Mouse (Mus musculus) fat pad, adult 2 months (tissue): ENCODE results near the gene Pitx2.

ENCODE experiments used
- DNase-seq: peaks from one replicate; pipeline ENCODE4 v3.0.0-alpha.2; 2011; ENCODE audit warnings: low read depth, low spot score; ENCODE audit errors: extremely low read depth

Pitx2 gene

DNA sequence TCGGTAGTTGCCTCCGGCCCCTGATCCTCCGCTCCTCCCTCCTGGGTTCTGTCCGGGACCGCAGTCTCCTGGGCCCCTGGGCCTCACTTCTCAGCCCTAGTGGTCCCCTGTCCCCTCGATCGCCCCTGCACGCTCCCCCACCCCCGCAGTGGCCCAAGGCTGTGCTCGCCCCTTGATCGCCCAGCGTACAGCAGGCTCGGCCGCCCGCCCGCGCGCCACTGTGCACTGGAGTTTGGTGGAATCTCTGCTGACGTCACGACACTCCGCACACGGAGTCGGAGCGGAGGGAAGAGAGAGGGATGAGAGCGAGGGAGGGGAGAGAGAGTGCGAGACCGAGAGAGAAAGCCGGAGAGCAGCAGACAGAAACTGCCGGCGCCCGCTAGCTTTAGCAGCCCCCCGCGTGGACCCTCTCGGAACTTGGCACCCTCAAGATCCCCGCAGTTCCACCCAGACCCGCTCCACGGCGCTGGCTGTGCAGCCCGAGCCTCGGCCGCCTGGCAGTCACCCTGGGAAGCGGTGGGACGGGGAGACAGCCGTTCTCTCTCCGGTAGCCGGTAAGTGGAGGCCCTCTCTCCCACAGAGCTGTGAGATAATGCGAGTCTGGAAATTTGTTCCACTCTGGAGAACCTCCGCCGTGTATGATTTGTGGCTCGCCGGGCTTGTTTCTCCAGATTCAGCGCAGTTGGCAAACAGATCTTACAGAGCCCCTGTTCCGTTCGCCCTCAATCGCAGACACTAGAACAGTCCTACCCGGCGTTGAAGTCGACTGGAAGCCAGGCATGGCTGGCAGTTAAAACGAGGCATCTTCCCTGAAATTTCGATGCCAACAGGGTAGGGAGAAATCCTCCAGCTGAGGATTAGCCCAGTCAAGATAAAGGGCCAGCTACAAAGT, at the start of gene Pitx2:
Gene Pitx2, plus strand, starts transcription at position 270 of the 892 bp plus-strand sequence.
- no peak for DNase-seq

DNA sequence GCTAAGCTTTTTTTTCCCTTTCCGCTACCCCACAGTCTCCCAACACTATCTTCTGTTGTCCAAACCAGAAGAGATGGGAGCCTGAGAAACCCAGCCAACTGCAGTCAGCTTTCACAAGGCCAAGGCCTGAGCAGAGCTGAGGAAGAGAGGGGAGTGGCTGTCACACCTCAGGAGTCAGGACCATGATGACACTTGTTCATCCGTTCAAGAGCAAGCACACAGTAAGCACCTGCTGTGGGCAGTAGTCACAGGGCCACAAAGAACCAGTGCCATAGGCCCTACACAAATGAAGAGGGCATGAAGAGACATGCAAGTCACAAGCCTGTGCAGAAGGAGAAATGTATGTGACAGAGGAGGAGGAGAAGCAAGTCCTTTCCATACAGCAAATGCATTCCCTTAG, 49.7 kb upstream of the Pitx2 start:
- no peak for DNase-seq

DNA sequence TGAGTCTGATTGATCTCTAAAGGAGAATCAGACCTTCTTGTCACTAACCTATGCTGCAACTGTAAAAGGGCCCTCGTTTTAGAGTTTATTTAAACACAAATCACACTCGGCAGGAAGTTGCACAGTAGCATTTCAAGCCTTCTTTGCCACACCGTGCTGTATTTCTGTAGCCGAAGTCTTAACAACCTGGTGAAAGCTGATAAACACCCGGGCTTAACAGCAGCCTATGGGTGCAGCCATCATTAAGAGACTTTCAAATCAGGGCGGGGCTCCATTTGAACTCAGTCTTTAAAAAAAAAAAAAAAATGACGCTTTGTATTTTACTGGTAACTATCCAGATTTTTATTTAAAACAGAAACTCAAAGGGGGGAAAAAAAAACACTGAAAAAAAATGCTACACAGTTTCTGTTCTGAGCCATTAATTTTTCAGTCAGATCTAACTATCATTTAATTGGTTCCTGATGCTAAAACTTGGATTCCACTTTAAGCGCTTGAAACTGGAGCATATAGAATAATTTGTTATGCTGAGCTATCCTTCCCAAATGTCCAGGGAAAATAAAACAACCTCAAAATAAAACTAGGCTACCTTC, 48.5 kb upstream of the Pitx2 start:
- no peak for DNase-seq

DNA sequence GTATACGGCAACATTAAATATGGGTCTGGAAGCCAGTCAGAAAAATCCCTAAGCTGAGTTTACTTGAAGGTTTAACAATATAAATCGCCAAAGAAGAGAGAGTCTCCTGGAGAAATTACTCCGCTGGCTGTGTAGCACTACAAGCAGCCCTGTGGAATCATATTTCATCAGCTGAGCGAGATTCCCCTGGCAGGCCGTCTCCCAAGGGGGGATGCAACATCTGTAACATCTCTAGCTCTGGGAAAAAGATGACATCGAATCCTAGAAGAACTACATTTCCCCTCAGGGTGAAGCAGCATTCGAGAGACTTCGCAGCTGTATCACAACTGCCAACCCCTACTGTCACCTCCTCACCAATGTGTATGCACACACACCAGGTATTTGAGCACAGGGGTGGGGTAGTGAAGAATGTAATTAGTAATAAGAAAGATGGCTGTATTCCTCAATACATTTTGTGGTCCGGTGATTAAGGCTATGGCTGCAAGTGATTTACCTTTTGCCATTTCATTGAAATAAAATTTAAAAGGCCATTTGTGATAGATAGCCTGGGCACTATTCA, 40.8 kb upstream of the Pitx2 start:
- DNase-seq = no peak

DNA sequence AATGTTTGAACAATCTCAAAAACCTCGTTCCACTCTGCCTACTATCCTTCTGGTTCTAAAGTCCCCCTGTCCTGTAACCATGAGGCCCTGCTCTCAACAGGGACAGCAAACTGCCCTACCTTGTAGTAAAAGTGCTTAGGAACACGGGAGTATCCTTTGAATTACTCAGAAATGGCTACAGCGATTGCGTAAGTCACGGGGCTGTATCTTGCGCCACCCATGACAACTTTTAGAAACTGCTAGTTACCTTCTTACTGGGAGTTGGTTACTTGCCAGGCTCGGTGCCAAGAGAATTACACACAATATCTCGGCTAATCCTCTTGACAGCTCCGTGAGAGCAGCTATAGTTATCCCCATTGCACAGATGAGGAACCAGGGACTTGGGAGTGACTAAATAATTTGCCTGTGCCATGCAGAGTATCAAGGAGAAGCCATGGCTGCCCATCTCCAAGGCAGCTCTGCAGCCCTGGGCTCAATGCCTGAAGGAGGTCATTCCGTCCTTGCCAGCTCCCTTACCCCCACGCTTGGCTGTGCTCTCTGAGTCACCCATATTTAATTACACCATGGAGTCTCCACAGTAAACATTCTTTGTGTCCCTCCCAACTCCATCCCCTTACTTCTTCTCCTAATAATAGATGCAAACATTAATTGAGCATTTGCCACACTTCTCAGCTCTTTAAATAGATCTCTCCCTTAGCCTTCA, 38.2 kb upstream of the Pitx2 start:
- peak; percentile 76 for DNase-seq

DNA sequence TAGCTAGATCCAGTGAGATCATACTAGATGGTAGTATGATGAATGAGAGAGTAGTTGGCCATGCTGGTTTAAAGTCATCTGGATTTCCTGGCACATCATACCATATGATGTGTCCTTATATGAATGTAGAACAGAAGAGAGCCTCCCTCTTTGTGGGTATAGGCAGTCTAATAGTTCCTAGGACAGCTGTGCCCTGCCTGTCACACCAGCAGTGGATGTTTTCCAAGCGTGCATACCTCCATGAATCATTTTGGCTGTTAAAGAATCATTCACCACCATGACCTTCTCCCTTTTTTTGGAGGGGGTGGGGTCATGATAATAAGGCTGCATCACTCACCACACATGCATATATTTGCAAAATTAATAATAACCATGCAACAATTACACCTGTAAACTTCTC, 35.4 kb upstream of the Pitx2 start:
- DNase-seq = no peak

DNA sequence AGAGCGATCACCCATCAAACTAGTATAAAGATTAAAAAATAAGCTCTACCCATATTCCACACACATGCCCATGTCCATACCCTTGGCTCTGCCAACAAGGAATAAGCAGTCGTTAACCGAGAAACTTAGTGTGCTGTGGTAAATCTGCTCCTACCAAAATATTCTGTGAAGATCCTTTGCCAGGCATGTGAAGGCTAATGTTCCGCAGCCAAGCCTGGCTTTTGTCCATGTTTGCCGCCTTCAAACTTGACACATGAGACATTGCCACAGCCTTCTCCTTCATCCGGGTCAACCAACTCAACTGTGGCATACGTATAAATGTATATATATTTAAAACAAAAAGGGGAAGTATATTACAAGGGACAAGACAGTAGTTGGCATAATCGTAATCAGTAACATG, 34.0 kb upstream of the Pitx2 start:
- no peak for DNase-seq

DNA sequence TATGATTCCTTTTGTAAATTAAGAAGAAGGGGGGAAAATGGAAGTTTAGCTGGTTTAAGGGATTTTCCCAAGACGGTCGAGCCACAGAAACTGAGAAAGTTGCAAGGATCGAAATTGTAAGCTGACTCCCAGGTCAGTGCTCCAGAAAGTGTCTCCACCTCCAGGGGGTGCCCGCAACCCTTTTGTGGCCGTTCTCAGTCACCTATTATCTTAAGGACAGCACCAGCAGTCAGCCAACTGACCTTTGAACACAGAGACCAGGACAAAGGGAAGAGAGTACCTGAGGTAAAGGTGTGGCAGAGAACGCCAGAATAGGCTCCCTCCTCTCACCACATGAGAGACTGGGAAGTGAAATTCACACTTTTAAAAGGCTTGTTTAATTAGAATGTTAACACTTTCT, 33.0 kb upstream of the Pitx2 start:
- DNase-seq = no peak

DNA sequence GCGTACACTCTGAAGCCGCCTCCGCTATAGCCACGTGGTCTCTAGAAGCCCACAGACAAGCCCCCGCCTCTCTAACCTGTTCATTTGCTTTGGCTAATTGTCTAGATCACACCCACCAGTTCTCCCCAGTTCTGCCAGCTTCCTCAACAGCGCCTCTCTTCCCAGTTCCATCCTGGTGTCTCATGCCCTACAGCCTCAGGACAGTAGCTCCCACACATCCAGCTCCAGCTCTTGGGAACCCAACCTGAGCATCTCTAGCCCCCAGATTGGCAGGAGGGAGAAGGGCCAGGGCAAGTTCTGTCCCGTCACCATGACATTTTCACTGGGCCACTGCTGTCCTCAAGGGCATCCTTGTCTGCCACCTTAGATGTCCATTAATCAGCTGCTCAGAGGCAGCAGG, 29.3 kb upstream of the Pitx2 start:
- peak; percentile 100 for DNase-seq

DNA sequence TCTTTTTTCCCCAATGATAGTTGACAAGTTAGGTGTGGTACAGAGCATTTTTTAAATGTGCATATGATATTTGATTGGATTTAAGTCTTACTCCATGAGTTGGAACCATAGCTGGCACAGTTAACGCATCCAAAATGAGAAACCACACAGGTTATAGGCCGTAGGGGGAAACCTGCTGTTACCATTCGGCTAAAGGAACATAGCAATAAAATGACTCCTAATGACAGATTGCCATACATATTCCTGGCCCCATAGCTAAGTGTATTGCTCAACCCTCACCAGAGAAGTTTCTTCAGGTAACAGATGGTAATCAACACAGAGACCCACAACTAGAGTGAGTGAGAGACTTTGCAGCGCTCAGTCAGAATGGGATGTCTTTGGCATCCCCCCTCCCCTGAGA, 27.9 kb upstream of the Pitx2 start:
- peak; percentile 88 for DNase-seq

DNA sequence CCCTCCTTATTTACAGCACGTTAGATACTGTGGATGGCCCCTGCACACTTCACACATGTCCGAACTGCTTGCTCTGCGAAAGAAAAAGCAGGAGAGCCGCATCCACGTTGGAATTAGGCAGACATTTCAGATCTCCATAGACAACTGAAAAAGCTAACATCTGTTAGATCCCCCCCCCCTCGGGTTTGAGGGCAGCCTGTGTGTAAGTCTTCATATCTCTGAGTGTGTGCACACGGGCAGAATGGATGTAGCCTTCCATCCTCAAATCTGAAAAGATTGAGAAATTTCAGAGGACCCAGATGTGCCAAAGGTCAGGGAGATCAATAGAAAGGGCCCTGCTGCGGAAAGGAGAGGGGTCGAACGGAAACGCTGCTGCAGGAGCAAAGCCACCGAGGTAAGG, 5.2 kb upstream of the Pitx2 start:
- no peak for DNase-seq

DNA sequence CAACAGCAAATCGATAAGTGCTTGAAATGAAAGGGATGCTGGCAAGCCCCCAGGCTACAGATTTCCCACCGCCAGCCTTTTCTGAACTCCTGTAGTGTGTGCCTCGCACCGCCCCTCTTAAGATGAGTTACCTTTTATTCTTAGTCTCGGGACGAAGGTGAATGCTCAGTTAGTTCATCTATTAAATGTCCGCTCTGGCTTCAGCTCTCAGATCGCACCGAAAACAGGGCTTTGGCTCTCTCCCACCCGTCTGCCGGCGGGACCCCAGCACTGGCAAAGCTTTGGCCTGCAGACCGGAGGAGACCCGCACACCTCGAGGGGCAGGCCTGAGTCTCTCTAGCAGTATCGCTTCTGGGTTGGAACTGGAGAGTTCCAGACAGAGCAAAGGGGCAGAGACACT, 4.6 kb upstream of the Pitx2 start:
- no peak for DNase-seq

DNA sequence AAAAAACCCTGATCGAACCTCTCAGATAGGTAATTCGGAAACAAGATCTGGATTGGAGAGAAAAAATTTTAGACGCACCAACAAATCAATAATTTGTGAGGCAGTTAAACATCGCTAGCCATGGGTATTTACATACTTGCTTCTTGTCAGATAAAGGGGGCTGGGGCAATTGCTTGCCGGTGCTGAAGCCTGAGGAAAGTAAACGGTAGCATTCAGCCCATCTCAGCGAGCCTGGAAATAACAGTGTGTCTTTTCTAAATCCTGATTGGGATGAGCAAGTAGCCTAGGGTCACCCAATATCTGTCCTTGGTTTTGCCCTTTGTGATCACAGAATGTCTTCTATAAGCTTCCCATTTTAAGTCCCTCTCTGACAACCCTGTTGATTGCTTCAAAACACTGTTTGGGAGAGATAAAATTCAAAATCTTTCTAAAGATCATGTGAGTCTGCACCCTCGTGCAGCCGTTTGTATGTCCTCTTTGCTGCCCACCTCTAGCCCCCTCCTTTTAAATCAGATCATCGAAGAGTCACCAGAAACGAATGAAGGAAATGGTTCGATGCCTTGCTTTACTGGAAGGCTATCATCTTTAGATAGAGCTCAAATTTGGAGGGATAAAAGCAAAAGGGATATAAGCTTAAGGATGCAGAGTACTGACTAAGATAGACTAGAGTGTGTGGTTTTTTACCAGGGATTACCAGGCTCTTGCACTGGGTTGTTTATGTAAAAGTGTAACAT, 3.7 kb upstream of the Pitx2 start:
- DNase-seq = no peak

DNA sequence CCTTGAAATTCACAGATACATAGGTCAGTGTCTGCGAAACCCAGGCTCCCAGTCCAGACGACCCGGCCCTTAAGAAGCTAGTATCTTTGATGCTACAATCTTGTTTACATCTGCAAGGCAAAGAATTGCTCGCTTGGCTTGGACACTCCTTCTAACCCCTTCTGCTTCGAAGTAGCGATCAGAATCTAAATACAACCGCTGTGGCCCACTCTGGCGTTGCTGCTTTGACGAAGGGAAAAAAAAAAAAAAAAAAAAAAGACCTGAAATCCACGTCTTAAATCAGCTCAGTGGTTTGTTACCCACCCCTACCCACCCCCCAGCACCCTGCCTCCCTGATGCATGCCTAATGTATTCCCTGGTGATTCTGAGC, 3.1 kb upstream of the Pitx2 start:
- DNase-seq = no peak

DNA sequence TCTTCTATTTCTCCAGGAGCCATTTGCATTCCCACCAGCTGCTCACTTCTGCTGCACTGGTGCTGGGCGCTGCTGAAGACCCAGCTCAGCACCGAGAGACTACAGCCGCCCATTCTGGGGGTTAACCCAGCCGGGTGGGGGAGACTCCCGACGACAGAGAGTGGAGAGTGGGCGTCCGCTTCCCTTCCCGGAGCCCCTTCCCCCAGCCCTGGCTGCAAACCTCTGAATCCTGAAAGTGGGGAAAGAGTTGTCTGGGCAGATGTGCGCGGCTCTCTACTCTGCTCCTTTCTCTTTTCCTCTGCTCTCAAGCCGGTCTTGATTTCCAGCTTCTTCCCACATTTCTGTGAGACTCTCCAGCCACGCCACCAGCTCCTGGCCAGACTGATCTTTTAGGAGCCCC, 2.6 kb upstream of the Pitx2 start:
- no peak for DNase-seq

DNA sequence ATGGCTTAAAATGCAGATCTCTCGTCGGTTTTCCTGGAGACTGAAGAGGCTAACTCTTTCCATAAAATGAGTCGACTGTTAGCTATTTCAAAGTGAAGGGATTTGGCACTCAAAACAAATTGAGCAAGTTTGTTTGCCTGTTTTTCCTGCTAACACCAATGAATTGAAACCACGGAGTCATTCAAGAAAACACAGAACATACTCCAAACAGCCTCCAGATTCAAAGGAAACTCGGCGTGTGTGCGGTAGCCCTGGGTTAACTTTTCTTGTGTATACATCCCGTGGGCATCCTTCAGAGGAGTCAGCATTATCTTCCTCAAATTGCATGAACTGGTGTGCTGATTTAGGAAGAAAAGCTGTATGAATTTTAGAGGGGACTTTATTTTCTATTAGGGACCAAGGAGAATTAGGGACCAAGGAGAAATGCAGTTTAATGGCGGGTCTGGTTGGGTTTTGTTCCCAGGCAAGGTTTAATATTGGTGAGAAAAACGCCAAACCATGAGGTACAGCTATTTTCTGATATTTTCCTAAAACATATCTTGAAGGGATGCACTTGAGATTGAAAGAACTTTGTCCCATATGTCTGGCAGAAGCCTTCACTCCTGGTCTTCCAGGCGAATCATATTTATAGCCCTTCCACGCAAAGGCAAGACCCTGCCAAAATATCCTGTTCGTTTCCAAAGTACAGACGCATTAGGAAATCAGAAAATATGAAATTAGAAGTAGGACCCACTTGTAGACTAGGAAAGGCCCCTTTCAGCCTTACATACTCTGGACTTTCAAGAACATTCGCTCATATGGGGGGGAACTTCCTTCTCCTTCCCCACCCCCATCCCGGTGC, 1.7 kb upstream of the Pitx2 start:
- DNase-seq = no peak

DNA sequence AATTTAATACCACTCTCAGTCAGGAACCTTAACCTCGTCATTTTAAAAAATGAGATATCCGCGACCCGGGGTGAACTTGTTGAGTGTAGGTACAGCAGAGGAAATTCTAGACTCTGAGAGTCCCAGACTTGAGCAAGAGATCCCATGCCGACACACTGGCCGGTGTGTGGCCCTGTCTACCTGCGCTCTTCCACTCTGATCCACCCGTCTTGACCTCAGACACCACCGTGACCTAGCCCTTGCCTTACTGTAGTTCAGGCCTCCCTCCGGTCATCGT, 1.1 kb upstream of the Pitx2 start:
- DNase-seq = no peak

DNA sequence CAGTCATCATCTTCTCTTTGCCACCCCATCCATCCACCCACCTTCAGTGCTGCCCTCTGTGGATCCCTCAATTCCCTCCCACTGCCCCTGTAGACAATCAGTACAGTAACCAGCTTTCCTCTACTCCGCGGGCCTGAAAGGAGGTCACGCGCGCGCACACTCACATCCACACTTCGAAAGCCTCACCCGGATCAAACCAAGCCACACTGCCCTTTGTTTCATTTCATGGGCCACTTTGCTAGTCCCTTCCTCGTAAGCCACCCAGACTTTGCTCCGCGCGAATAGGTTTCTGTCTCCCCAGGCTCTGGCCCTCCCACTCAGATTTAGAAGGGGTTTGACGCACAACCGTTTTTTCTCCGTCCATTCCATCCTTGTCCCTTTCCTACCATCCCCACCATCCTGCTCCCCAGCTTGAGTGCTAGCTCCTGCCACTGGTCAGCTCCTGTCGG, 494 bp upstream of the Pitx2 start:
- no peak for DNase-seq

DNA sequence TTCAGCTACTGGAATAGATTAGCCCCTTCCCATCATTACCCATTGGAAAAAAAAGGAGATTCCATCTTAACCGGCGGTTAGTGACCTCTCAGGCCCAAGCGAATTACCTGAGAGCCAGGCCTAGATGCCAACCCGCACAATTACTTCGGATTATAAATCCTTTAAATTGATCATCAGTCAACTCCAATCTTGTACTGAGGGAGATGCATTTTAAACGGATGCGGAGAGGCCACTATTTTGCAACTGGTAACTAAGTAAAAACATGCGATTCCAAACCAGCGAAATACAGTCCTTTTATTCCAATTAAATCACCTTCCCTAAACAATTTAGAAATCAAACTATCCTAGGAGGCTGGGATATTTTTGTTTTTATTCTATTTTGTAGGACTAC, 818 bp downstream of the Pitx2 start:
- no peak for DNase-seq

DNA sequence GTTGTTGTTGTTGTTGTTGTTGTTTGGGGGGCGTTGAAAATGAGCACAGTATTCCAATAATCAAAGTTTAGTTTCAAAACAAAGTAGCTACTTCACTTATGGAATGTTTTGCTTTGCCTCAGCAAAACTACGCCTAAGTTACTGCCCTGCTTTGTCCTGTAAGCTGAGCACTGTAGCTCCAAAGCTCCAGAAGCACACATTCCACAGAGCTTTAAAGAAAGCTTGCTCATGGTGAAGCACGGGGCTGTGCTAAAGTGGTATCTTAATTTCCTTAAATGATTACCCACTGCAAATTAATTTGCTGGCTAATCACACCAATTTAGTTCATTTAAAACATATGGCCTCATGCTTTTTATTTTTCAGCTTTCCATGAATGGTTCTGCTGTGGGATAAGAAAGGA, 1.5 kb downstream of the Pitx2 start:
- no peak for DNase-seq
